Mouse (Mus musculus): ENCODE results near the gene Cdrt4. TPM values are rescaled to one million over a fixed set of nuclear protein-coding genes. Genes with fewer than 3 reads are reported as not detected.

Gene Cdrt4
- polyA plus RNA-seq, 1 experiment = not detected

GRCm38 (mm10) chr11:62996522-62996898 lies 45.5 kb downstream of the Cdrt4 start:
- Histone ChIP-seq H3K4me1 (ENCODE audit: control insufficient read depth, insufficient read depth, low read length) (peaks cover 4% of the 10 kb centered on the region; the same call in 1 of the 2 replicates), H3K27ac (ENCODE audit: insufficient read depth, low read depth, low read length) (no peak overlapping the region), H3K4me3 (ENCODE audit: insufficient read depth, low read depth, low read length) (no peak overlapping the region)
- TF ChIP-seq POLR2A (IDR thresholded peaks at IDR 0.05; ENCODE audit: insufficient read depth, low read depth, low read length) = no peak
- TF ChIP-seq CTCF (IDR thresholded peaks at IDR 0.05; ENCODE audit: insufficient read depth, low read depth, low read length) = no peak
- WGBS = 87% methylated on average over 4 of the region's 4 CpGs

GRCm38 (mm10) chr11:62997039-62997717 lies 46.2 kb downstream of the Cdrt4 start:
- TF ChIP-seq CTCF (IDR thresholded peaks at IDR 0.05; ENCODE audit: insufficient read depth, low read depth, low read length) = no peak
- no peak for TF ChIP-seq POLR2A (IDR thresholded peaks at IDR 0.05; ENCODE audit: insufficient read depth, low read depth, low read length)
- 84% methylated on average over 5 of the region's 5 CpGs for WGBS
- H3K27ac ChIP-seq (ENCODE audit: insufficient read depth, low read depth, low read length) = no peak overlapping the region

GRCm38 (mm10) chr11:62997718-62998281 lies 46.8 kb downstream of the Cdrt4 start:
- Histone ChIP-seq H3K4me3 (ENCODE audit: insufficient read depth, low read depth, low read length) (no peak overlapping the region), H3K27ac (ENCODE audit: insufficient read depth, low read depth, low read length) (no peak overlapping the region), H3K4me1 (ENCODE audit: control insufficient read depth, insufficient read depth, low read length) (peaks cover 4% of the 10 kb centered on the region; the same call in 1 of the 2 replicates)
- TF ChIP-seq POLR2A (IDR thresholded peaks at IDR 0.05; ENCODE audit: insufficient read depth, low read depth, low read length) (no peak), CTCF (IDR thresholded peaks at IDR 0.05; ENCODE audit: insufficient read depth, low read depth, low read length) (no peak)
- 37% methylated on average over 11 of the region's 11 CpGs for WGBS

More at GRCm38 (mm10) chr11:62997039-62997717, 46.2 kb downstream of the Cdrt4 start:
- peaks cover 4% of the 10 kb centered on the region; the same call in 1 of the 2 replicates for H3K4me1 ChIP-seq (ENCODE audit: control insufficient read depth, insufficient read depth, low read length)
- no peak overlapping the region for H3K4me3 ChIP-seq (ENCODE audit: insufficient read depth, low read depth, low read length)

GRCm38 (mm10) chr11:63000126-63000525 lies 49.1 kb downstream of the Cdrt4 start:
- WGBS = 74% methylated on average over 8 of the region's 8 CpGs
- TF ChIP-seq POLR2A (IDR thresholded peaks at IDR 0.05; ENCODE audit: insufficient read depth, low read depth, low read length) = no peak
- TF ChIP-seq CTCF (IDR thresholded peaks at IDR 0.05; ENCODE audit: insufficient read depth, low read depth, low read length) = no peak

GRCm38 (mm10) chr11:63004617-63005016 lies 53.6 kb downstream of the Cdrt4 start:
- WGBS = 85% methylated on average over 6 of the region's 6 CpGs
- H3K4me1 ChIP-seq (ENCODE audit: control insufficient read depth, insufficient read depth, low read length) = no peaks in the 10 kb centered on the region
- H3K27ac ChIP-seq (ENCODE audit: insufficient read depth, low read depth, low read length) = no peak overlapping the region
- H3K4me3 ChIP-seq (ENCODE audit: insufficient read depth, low read depth, low read length) = no peak overlapping the region
- TF ChIP-seq CTCF (IDR thresholded peaks at IDR 0.05; ENCODE audit: insufficient read depth, low read depth, low read length) (no peak), POLR2A (IDR thresholded peaks at IDR 0.05; ENCODE audit: insufficient read depth, low read depth, low read length) (no peak)

More at GRCm38 (mm10) chr11:63000126-63000525, 49.1 kb downstream of the Cdrt4 start:
- peaks cover 4% of the 10 kb centered on the region; the same call in 1 of the 2 replicates for H3K4me1 ChIP-seq (ENCODE audit: control insufficient read depth, insufficient read depth, low read length)
- H3K4me3 ChIP-seq (ENCODE audit: insufficient read depth, low read depth, low read length) = no peak overlapping the region
- H3K27ac ChIP-seq (ENCODE audit: insufficient read depth, low read depth, low read length) = no peak overlapping the region

- no peak for TF ChIP-seq POLR2A (IDR thresholded peaks at IDR 0.05; ENCODE audit: insufficient read depth, low read depth, low read length)
- TF ChIP-seq CTCF (IDR thresholded peaks at IDR 0.05; ENCODE audit: insufficient read depth, low read depth, low read length) = no peak
- WGBS = 87% methylated on average over 5 of the region's 5 CpGs
- Histone ChIP-seq H3K27ac (ENCODE audit: insufficient read depth, low read depth, low read length) (no peak overlapping the region), H3K4me3 (ENCODE audit: insufficient read depth, low read depth, low read length) (no peak overlapping the region), H3K4me1 (ENCODE audit: control insufficient read depth, insufficient read depth, low read length) (no peaks in the 10 kb centered on the region)
Measured at GRCm38 (mm10) chr11:63007376-63007775, 56.4 kb downstream of the Cdrt4 start.

- Histone ChIP-seq H3K4me1 (ENCODE audit: control insufficient read depth, insufficient read depth, low read length) (no peaks in the 10 kb centered on the region), H3K27ac (ENCODE audit: insufficient read depth, low read depth, low read length) (no peak overlapping the region), H3K4me3 (ENCODE audit: insufficient read depth, low read depth, low read length) (no peak overlapping the region)
- 88% methylated on average over 3 of the region's 3 CpGs for WGBS
- TF ChIP-seq POLR2A (IDR thresholded peaks at IDR 0.05; ENCODE audit: insufficient read depth, low read depth, low read length) (no peak), CTCF (IDR thresholded peaks at IDR 0.05; ENCODE audit: insufficient read depth, low read depth, low read length) (no peak)
Measured at GRCm38 (mm10) chr11:63008004-63008403, 57.0 kb downstream of the Cdrt4 start.

GRCm38 (mm10) chr11:63009761-63010160 lies 58.8 kb downstream of the Cdrt4 start:
- Histone ChIP-seq H3K27ac (ENCODE audit: insufficient read depth, low read depth, low read length) (no peak overlapping the region), H3K4me1 (ENCODE audit: control insufficient read depth, insufficient read depth, low read length) (no peaks in the 10 kb centered on the region), H3K4me3 (ENCODE audit: insufficient read depth, low read depth, low read length) (no peak overlapping the region)
- 54% methylated on average over 3 of the region's 3 CpGs for WGBS
- TF ChIP-seq CTCF (IDR thresholded peaks at IDR 0.05; ENCODE audit: insufficient read depth, low read depth, low read length) = no peak
- no peak for TF ChIP-seq POLR2A (IDR thresholded peaks at IDR 0.05; ENCODE audit: insufficient read depth, low read depth, low read length)

GRCm38 (mm10) chr11:63017327-63018082 lies 66.5 kb downstream of the Cdrt4 start:
- Histone ChIP-seq H3K4me3 (ENCODE audit: insufficient read depth, low read depth, low read length) (no peak overlapping the region), H3K4me1 (ENCODE audit: control insufficient read depth, insufficient read depth, low read length) (peaks cover 6% of the 10 kb centered on the region; the same call in 1 of the 2 replicates), H3K27ac (ENCODE audit: insufficient read depth, low read depth, low read length) (no peak overlapping the region)
- 82% methylated on average over 6 of the region's 6 CpGs for WGBS
- no peak for TF ChIP-seq CTCF (IDR thresholded peaks at IDR 0.05; ENCODE audit: insufficient read depth, low read depth, low read length)
- TF ChIP-seq POLR2A (IDR thresholded peaks at IDR 0.05; ENCODE audit: insufficient read depth, low read depth, low read length) = no peak
